Mouse (Mus musculus) G1E (cell line): ENCODE data around the gene Enpp7. TPM values are rescaled to one million over a fixed set of nuclear protein-coding genes. Genes with fewer than 3 reads are reported as not detected.

Experiments
- ATAC-seq: 2 replicates; pipeline ENCODE4 v1.8.0; 2016; ENCODE audit warnings: mild to moderate bottlenecking; ENCODE audit not compliant: insufficient number of reproducible peaks, poor library complexity, low FRiP score, severe bottlenecking; ENCODE audit errors: extremely low read depth
- DNase-seq: peaks from one replicate; pipeline ENCODE4 v3.0.0; 2012; ENCODE audit warnings: low spot score
- H3K27me3 ChIP-seq: 2 replicates; pipeline ENCODE4 v1.6.1; 2012; ENCODE audit warnings: mild to moderate bottlenecking, low read length, inconsistent platforms; ENCODE audit not compliant: insufficient read depth
- H3K36me3 ChIP-seq: replicated peaks from 2 replicates; pipeline ENCODE3; 2012; ENCODE audit warnings: mild to moderate bottlenecking, inconsistent platforms
- H3K4me1 ChIP-seq: 2 replicates; pipeline ENCODE4 v1.6.1; 2012; ENCODE audit warnings: low read depth, low read length, inconsistent platforms, mixed read lengths; ENCODE audit not compliant: insufficient read depth
- H3K4me3 ChIP-seq: 2 replicates; pipeline ENCODE4 v1.5.1; 2012; ENCODE audit warnings: low read depth, mild to moderate bottlenecking, inconsistent platforms, low read length, moderate library complexity, mixed read lengths
- H3K9me3 ChIP-seq: replicated peaks from 2 replicates; pipeline ENCODE4 v1.6.1; 2012; ENCODE audit warnings: inconsistent platforms
- CTCF ChIP-seq: IDR thresholded peaks from 2 replicates; pipeline ENCODE4 v1.5.1; 2012; ENCODE audit warnings: low read depth, low read length, inconsistent platforms, mixed read lengths
- GATA1 ChIP-seq: IDR thresholded peaks from 2 replicates; pipeline ENCODE4 v1.6.1; 2012; ENCODE audit warnings: borderline replicate concordance, low read length, inconsistent platforms, mixed read lengths
- GATA2 ChIP-seq: IDR thresholded peaks from 2 replicates; pipeline ENCODE4 v1.6.1; 2012; ENCODE audit warnings: low read depth, low read length, inconsistent platforms, borderline replicate concordance
- POLR2AphosphoS5 ChIP-seq: IDR thresholded peaks from 2 replicates; pipeline ENCODE4 v1.6.1; 2012; ENCODE audit warnings: low read depth, low read length, inconsistent platforms; ENCODE audit not compliant: insufficient replicate concordance
- TAL1 ChIP-seq: conservative IDR thresholded peaks from 2 replicates; pipeline ENCODE4 v1.6.1; 2012; ENCODE audit warnings: low read depth, low read length, inconsistent platforms, mixed read lengths
- polyA plus RNA-seq: library from polyadenylated mRNA; stranded (reverse); fragments of >175 nt; gene quantifications from 2 replicates; pipeline ENCODE4 v1.2.3, GENCODE M21; 2012
- total RNA-seq, 2 experiments: library from RNA; stranded (forward) in 1 of 2; stranded (reverse) in 1 of 2; fragments of 200-1000 nt in 1 of 2; fragments of >200 nt in 1 of 2; fragmentation: Nextera tagmentation in 1 of 2; gene quantifications; 2 replicates each; pipeline ENCODE4 v1.2.3; 2014 to 2017

Enpp7 gene
- not detected in 2 replicates for total RNA-seq (2014; fragmentation: Nextera tagmentation)
- total RNA-seq (2017) = 0.29 TPM in 1 of 2 replicates, not detected in the other
- not detected in 2 replicates for polyA plus RNA-seq

- no peak for ATAC-seq
- peaks cover 94% of the 10 kb centered on the region for H3K9me3 ChIP-seq
- TF ChIP-seq GATA1 (no peak), GATA2 (no peak), CTCF (no peak), TAL1 (no peak), POLR2AphosphoS5 (no peak)
- no peaks in the 10 kb centered on the region for H3K36me3 ChIP-seq
- no peak for DNase-seq
- no peak within 1 kb of the TSS for H3K4me3 ChIP-seq
- no peaks in the 10 kb centered on the region for H3K4me1 ChIP-seq
- no peaks in the 10 kb centered on the region for H3K27me3 ChIP-seq
Observed at GRCm38 (mm10) chr11:118987999-118988398, at the start of gene Enpp7. Gene Enpp7, plus strand, starts transcription at chr11:118988188.

- Histone ChIP-seq H3K9me3 (peaks cover 91% of the 10 kb centered on the region), H3K4me3 (no peak overlapping the region), H3K27me3 (no peaks in the 10 kb centered on the region; the same call in 1 of the 2 replicates), H3K36me3 (no peaks in the 10 kb centered on the region), H3K4me1 (no peaks in the 10 kb centered on the region)
- TF ChIP-seq TAL1 (no peak), GATA2 (no peak), POLR2AphosphoS5 (no peak), GATA1 (no peak), CTCF (no peak)
- no peak for DNase-seq
- ATAC-seq = no peak
Observed at GRCm38 (mm10) chr11:118939731-118940130, 48.3 kb upstream of the Enpp7 start.

DNA sequence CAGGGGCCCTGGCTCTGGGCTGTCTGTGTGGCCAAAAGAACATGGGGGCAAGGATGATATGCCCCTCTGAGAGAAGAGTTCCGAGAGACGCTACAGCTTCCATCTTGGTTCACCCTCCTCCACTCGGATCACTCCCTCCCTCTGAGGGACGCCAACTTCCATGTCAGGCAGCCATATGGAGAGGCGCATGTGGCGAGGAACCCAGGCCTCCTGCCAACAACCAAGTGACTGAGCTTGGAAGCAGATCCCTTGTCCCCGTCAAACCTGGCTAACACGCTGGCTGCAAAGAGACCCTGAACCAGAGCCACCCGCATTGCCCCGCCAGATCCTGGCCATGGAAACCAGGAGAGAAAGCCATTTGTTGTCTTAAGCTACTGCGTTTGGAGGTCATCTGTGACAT is 47.4 kb upstream of the Enpp7 start:
- Histone ChIP-seq H3K36me3 (no peaks in the 10 kb centered on the region), H3K9me3 (peaks cover 91% of the 10 kb centered on the region), H3K4me3 (no peak overlapping the region), H3K27me3 (no peaks in the 10 kb centered on the region; the same call in 1 of the 2 replicates), H3K4me1 (no peaks in the 10 kb centered on the region)
- TF ChIP-seq TAL1 = no peak
- TF ChIP-seq GATA2 = no peak
- TF ChIP-seq GATA1 = no peak
- no peak for TF ChIP-seq POLR2AphosphoS5
- TF ChIP-seq CTCF = no peak
- no peak for DNase-seq
- ATAC-seq = no peak

DNA sequence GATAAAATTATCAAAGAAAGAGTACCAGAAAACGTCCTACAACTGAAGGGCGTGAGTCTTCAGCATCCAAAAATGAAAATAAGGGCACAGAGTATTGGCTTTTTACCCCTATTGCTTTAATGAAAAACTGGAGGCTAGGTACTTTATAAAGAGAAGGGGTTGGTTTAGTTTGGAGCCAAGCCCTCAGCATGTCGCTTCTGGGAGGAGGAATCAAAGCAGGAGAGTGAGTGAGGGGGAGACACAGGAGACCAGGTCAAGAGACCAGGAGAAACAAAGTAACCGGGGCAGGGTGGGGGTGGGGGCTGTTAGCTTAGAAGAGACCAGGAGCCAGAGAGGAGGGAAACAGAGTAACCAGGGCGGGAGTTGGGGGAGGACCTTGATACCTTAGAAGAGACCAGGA is 46.7 kb upstream of the Enpp7 start:
- Histone ChIP-seq H3K4me1 (no peaks in the 10 kb centered on the region), H3K9me3 (peaks cover 93% of the 10 kb centered on the region), H3K4me3 (no peak overlapping the region), H3K27me3 (no peaks in the 10 kb centered on the region; the same call in 1 of the 2 replicates), H3K36me3 (no peaks in the 10 kb centered on the region)
- ATAC-seq = no peak
- DNase-seq = no peak
- TF ChIP-seq CTCF (no peak), GATA2 (no peak), POLR2AphosphoS5 (no peak), TAL1 (no peak), GATA1 (no peak)

GRCm38 (mm10) chr11:118945868-118946267 is 42.1 kb upstream of the Enpp7 start:
- Histone ChIP-seq H3K36me3 (no peaks in the 10 kb centered on the region), H3K9me3 (peaks cover 94% of the 10 kb centered on the region), H3K4me3 (no peak overlapping the region), H3K27me3 (no peaks in the 10 kb centered on the region), H3K4me1 (no peaks in the 10 kb centered on the region)
- DNase-seq (no peak), ATAC-seq (no peak)
- TF ChIP-seq CTCF (no peak), GATA1 (no peak), TAL1 (no peak), POLR2AphosphoS5 (no peak), GATA2 (no peak)

GRCm38 (mm10) chr11:118955016-118955415 is 33.0 kb upstream of the Enpp7 start:
- Histone ChIP-seq H3K36me3 (no peaks in the 10 kb centered on the region), H3K4me3 (no peak overlapping the region; the same call in 1 of the 2 replicates), H3K9me3 (peaks cover 99% of the 10 kb centered on the region), H3K27me3 (no peaks in the 10 kb centered on the region; the same call in 1 of the 2 replicates), H3K4me1 (no peaks in the 10 kb centered on the region)
- ATAC-seq (no peak), DNase-seq (no peak)
- TF ChIP-seq CTCF = no peak
- TF ChIP-seq GATA1 = no peak
- TF ChIP-seq POLR2AphosphoS5 = no peak
- no peak for TF ChIP-seq TAL1
- TF ChIP-seq GATA2 = no peak

DNA sequence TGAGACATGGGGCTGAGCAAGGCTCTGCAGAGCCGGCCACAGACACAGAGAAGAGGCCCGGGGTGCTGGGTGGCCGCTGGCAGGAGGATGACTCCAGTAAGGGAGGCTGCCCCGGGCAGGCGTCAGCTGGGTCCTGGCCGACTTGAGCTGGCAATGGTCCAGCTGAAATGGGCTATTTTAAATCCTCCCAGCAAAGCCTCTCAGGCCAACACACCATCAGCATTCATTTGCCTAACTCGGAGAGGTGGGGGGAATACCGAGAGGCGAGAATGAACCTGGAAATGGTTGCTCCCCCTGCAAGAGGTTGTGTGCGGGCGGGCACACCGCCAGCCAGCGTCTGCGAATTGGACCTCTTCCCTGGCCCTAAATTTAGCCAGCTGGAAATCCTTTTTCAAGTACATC is 30.9 kb upstream of the Enpp7 start:
- H3K27me3 ChIP-seq = no peaks in the 10 kb centered on the region; the same call in 1 of the 2 replicates
- DNase-seq = no peak
- H3K4me3 ChIP-seq = no peak overlapping the region
- no peaks in the 10 kb centered on the region for H3K36me3 ChIP-seq
- TF ChIP-seq GATA1 (no peak), POLR2AphosphoS5 (no peak), TAL1 (no peak), CTCF (no peak), GATA2 (no peak)
- peaks cover 99% of the 10 kb centered on the region for H3K9me3 ChIP-seq
- no peak for ATAC-seq
- H3K4me1 ChIP-seq = no peaks in the 10 kb centered on the region
